Mouse (Mus musculus): ENCODE results near the gene Cacna1c.

GRCm38 (mm10) chr6:119070351-119070750, 125.9 kb downstream of the Cacna1c start:
- TF ChIP-seq ZNF384 (IDR thresholded peaks at IDR 0.05; ENCODE audit: low read depth, low read length) (no peak), HCFC1 (IDR thresholded peaks at IDR 0.05; ENCODE audit: borderline replicate concordance, insufficient read depth, low read length) (no peak)
